Mouse (Mus musculus) intestine, embryonic 14.5 days (tissue): ENCODE data around the gene Snap91. TPM values are rescaled to one million over a fixed set of nuclear protein-coding genes. Genes with fewer than 3 reads are reported as not detected.

Experiments used
- ATAC-seq: fragments of 200-750 bp; cut with Nextera tagmentation; replicated peaks from 2 replicates; pipeline ENCODE4 v1.8.0; 2017; ENCODE audit warnings: low read depth, moderate number of reproducible peaks, moderate TSS enrichment, moderate library complexity; ENCODE audit not compliant: low FRiP score, low TSS enrichment
- DNase-seq: peaks from one replicate; pipeline ENCODE4 v3.0.0-alpha.2; 2018; ENCODE audit warnings: low spot score
- H3K27ac ChIP-seq: fragments of 300-500 bp; sonication (generic); 2 replicates; pipeline ENCODE4 v1.5.1; 2014; ENCODE audit warnings: low read depth, mild to moderate bottlenecking, control low read depth
- H3K27me3 ChIP-seq: fragments of 300-500 bp; sonication (generic); replicated peaks from 2 replicates; pipeline ENCODE4 v1.6.1; 2014; ENCODE audit warnings: low read length, control low read depth; ENCODE audit not compliant: control insufficient read depth, insufficient read depth
- H3K36me3 ChIP-seq: fragments of 300-500 bp; sonication (generic); 2 replicates; pipeline ENCODE4 v1.6.1; 2014; ENCODE audit warnings: low read length, control low read depth; ENCODE audit not compliant: control insufficient read depth, insufficient read depth
- H3K4me1 ChIP-seq: fragments of 300-500 bp; sonication (generic); replicated peaks from 2 replicates; pipeline ENCODE4 v1.6.1; 2014; ENCODE audit warnings: low read length, control low read depth, mixed read lengths; ENCODE audit not compliant: control insufficient read depth, insufficient read depth
- H3K4me2 ChIP-seq: fragments of 300-500 bp; sonication (generic); 2 replicates; pipeline ENCODE4 v1.6.1; 2014; ENCODE audit warnings: low read length
- H3K4me3 ChIP-seq: fragments of 300-500 bp; sonication (generic); 2 replicates; pipeline ENCODE4 v1.5.1; 2014; ENCODE audit warnings: low read depth, low read length, control low read depth, mixed read lengths
- H3K9ac ChIP-seq: fragments of 300-500 bp; sonication (generic); 2 replicates; pipeline ENCODE4 v1.6.1; 2014; ENCODE audit warnings: mild to moderate bottlenecking, low read length
- H3K9me3 ChIP-seq: fragments of 300-500 bp; sonication (generic); 2 replicates; pipeline ENCODE4 v1.6.1; 2016; ENCODE audit warnings: low read length, control low read depth; ENCODE audit not compliant: control insufficient read depth
- WGBS: fragments of 180-500 bp; shearing (Covaris S2); extraction: QIAGEN DNeasy Blood & Tissue Kit; methylation state at CpG from one replicate; pipeline ENCODE4 v1.1.7; 2014; 5-methylcytosine and 5-hydroxymethylcytosine counted together
- polyA plus RNA-seq: library from polyadenylated mRNA; unstranded; fragments of >200 nt; fragmentation: Nextera tagmentation; extraction: Ambion mirVana; gene quantifications from 2 replicates; pipeline ENCODE4 v1.2.1, GENCODE M21; 2014

The Snap91 gene
- polyA plus RNA-seq, 1 experiment from 2014 or later = 4.1 TPM

- ATAC-seq = no peak
- Histone ChIP-seq H3K4me1 (no peaks in the 10 kb centered on the region), H3K36me3 (no peaks in the 10 kb centered on the region), H3K9me3 (no peaks in the 10 kb centered on the region), H3K9ac (no peak overlapping the region), H3K4me2 (no peak overlapping the region), H3K27me3 (peaks cover 26% of the 10 kb centered on the region), H3K27ac (no peak overlapping the region), H3K4me3 (no peak overlapping the region)
- WGBS = 81% methylated on average over 4 of the region's 4 CpGs
- no peak for DNase-seq
Observed at GRCm38 (mm10) chr9:86873681-86874080, 6.8 kb downstream of the Snap91 start.

DNA sequence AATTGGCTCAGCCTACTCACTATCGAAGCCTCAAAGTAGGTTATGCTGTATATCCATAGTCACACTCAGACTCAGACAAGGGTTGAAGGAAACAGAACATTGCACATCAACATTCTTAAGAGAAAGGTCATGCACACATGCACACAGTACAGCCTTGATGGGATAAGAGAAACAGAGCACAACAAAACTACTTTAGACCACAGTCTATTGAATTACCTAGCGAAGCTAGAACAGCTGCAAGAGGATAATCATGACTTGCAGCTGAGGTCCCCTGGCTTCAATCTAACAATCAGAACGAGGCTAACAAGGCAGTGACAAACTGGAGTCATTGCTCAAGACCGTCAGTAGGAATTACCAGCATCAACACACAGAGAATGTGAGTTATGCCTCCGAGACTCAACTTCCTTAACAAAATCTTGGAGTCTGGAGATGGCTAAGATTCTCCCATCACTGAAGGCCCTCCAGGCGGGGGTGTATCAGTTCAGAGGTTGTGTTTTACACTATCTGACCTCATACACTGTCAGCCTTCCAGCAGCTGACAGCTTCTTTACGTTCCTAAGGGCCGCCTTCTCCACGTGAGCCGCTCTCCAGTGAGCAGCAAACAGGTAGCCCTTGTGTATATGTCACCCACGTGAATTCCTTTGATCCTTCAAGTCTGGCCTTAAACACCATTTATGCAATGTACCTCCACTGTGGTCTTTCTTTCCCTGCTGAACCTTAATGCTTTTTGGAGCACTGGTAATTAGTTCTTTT lies 10.7 kb downstream of the Snap91 start:
- H3K4me2 ChIP-seq = no peak overlapping the region
- H3K27me3 ChIP-seq = no peaks in the 10 kb centered on the region
- 51% methylated on average over 11 of the region's 11 CpGs for WGBS
- H3K36me3 ChIP-seq = no peaks in the 10 kb centered on the region
- ATAC-seq (no peak), DNase-seq (no peak)
- no peak overlapping the region for H3K4me3 ChIP-seq
- H3K9ac ChIP-seq = no peak overlapping the region
- H3K9me3 ChIP-seq = no peaks in the 10 kb centered on the region
- no peak overlapping the region for H3K27ac ChIP-seq
- H3K4me1 ChIP-seq = no peaks in the 10 kb centered on the region

GRCm38 (mm10) chr9:86858101-86858500 lies 22.4 kb downstream of the Snap91 start:
- H3K27me3 ChIP-seq = no peaks in the 10 kb centered on the region
- WGBS = 85% methylated on average over 4 of the region's 4 CpGs
- DNase-seq (no peak), ATAC-seq (no peak)
- H3K4me1 ChIP-seq = no peaks in the 10 kb centered on the region
- H3K9ac ChIP-seq = no peak overlapping the region
- H3K36me3 ChIP-seq = no peaks in the 10 kb centered on the region
- no peaks in the 10 kb centered on the region for H3K9me3 ChIP-seq
- no peak overlapping the region for H3K27ac ChIP-seq
- H3K4me2 ChIP-seq = no peak overlapping the region
- no peak overlapping the region for H3K4me3 ChIP-seq

GRCm38 (mm10) chr9:86857626-86858025 lies 22.8 kb downstream of the Snap91 start:
- WGBS = 91% methylated on average over 2 of the region's 2 CpGs
- Histone ChIP-seq H3K36me3 (no peaks in the 10 kb centered on the region), H3K9me3 (no peaks in the 10 kb centered on the region), H3K4me1 (no peaks in the 10 kb centered on the region), H3K4me3 (no peak overlapping the region), H3K27me3 (no peaks in the 10 kb centered on the region), H3K27ac (no peak overlapping the region), H3K9ac (no peak overlapping the region), H3K4me2 (no peak overlapping the region)
- no peak for ATAC-seq
- no peak for DNase-seq

GRCm38 (mm10) chr9:86852861-86853260 lies 27.6 kb downstream of the Snap91 start:
- 90% methylated on average over 3 of the region's 3 CpGs for WGBS
- no peaks in the 10 kb centered on the region for H3K36me3 ChIP-seq
- H3K27ac ChIP-seq = no peak overlapping the region
- H3K9me3 ChIP-seq = no peaks in the 10 kb centered on the region
- no peak overlapping the region for H3K4me3 ChIP-seq
- no peak overlapping the region for H3K4me2 ChIP-seq
- DNase-seq = no peak
- H3K4me1 ChIP-seq = no peaks in the 10 kb centered on the region
- no peaks in the 10 kb centered on the region for H3K27me3 ChIP-seq
- ATAC-seq = no peak
- H3K9ac ChIP-seq = no peak overlapping the region

- H3K4me3 ChIP-seq = no peak overlapping the region
- no peaks in the 10 kb centered on the region for H3K36me3 ChIP-seq
- ATAC-seq (no peak), DNase-seq (no peak)
- WGBS = 95% methylated on average over 5 of the region's 5 CpGs
- no peak overlapping the region for H3K27ac ChIP-seq
- no peak overlapping the region for H3K4me2 ChIP-seq
- H3K9me3 ChIP-seq = no peaks in the 10 kb centered on the region
- H3K27me3 ChIP-seq = no peaks in the 10 kb centered on the region
- no peak overlapping the region for H3K9ac ChIP-seq
- no peaks in the 10 kb centered on the region for H3K4me1 ChIP-seq
Observed at GRCm38 (mm10) chr9:86851689-86852088, 28.8 kb downstream of the Snap91 start.

- no peak overlapping the region for H3K4me3 ChIP-seq
- DNase-seq (no peak), ATAC-seq (no peak)
- 78% methylated on average over 3 of the region's 3 CpGs for WGBS
- no peaks in the 10 kb centered on the region for H3K27me3 ChIP-seq
- no peak overlapping the region for H3K27ac ChIP-seq
- H3K4me1 ChIP-seq = no peaks in the 10 kb centered on the region
- H3K36me3 ChIP-seq = no peaks in the 10 kb centered on the region
- no peak overlapping the region for H3K9ac ChIP-seq
- H3K9me3 ChIP-seq = no peaks in the 10 kb centered on the region
- H3K4me2 ChIP-seq = no peak overlapping the region
Observed at GRCm38 (mm10) chr9:86850452-86851207, 29.8 kb downstream of the Snap91 start.

DNA sequence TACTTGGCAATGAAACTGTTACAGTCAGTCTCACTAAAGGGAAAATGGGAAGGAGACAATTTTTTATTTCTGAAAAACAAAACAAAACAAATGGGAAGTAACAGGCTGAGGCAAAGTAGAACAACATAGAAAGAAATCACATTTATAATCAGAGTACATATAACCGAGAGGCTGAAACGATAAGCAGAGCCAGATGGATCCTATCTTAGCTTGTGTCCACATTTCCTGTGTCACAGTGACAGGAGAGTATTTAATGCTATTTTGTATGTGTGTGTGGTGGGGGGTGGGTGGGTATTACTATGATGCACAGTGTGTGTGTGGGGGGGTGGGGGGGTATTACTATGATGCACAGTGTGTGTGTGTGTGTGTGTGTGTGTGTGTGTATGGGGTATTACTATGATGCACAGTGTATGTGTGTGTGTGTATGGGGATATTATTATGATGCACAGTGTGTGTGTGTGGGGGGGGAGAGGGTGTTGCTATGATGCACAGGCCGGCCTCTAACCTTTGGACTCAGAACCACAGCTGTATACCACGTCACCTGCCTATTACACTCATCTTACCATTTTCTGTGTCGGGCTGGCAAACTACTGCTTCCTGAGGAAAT lies 36.6 kb downstream of the Snap91 start:
- DNase-seq = no peak

More for the DNA sequence above, 36.6 kb downstream of the Snap91 start:
- WGBS = 66% methylated on average over 5 of the region's 5 CpGs
- no peak overlapping the region for H3K27ac ChIP-seq
- H3K4me2 ChIP-seq = no peak overlapping the region
- no peaks in the 10 kb centered on the region for H3K27me3 ChIP-seq
- ATAC-seq = no peak
- no peaks in the 10 kb centered on the region for H3K36me3 ChIP-seq
- no peaks in the 10 kb centered on the region for H3K9me3 ChIP-seq
- no peaks in the 10 kb centered on the region for H3K4me1 ChIP-seq
- no peak overlapping the region for H3K9ac ChIP-seq
- no peak overlapping the region for H3K4me3 ChIP-seq
